Mouse (Mus musculus): ENCODE results near the gene Mkrn2os.

- TF ChIP-seq CTCF (conservative IDR thresholded peaks at IDR 0.05 in 1 of 2, IDR thresholded peaks at IDR 0.05 in 1 of 2; ENCODE audit: low read depth in 2 of 2, low read length in 2 of 2) (no peak), ZC3H11A (IDR thresholded peaks at IDR 0.05; ENCODE audit: low read depth, low read length) (no peak), POLR2A (IDR thresholded peaks at IDR 0.05; ENCODE audit: low read depth, low read length) (peak; percentile 84), RAD21 (IDR thresholded peaks at IDR 0.05; ENCODE audit: low read depth, low read length) (no peak), JUND (conservative IDR thresholded peaks at IDR 0.05; ENCODE audit: low read depth, low read length) (no peak)
Observed at GRCm38 (mm10) chr6:115544442-115544970, 47.9 kb downstream of the Mkrn2os start, which contains the start of gene Tsen2.
